Mouse (Mus musculus) ZHBTc4 (cell line): ENCODE results near the gene Ddr2.
"Not testable (repeated sequence)": the region's sequence is repeated elsewhere in the genome, so short reads cannot be mapped to it uniquely, and the experiment has no call there.

ENCODE experiments used
- DNase-seq: peaks from one replicate; pipeline ENCODE4 v3.0.0-alpha.2; 2011; ENCODE audit warnings: low read depth, low spot score

The Ddr2 gene

GRCm38 (mm10) chr1:170039402-170039801 is 71.2 kb downstream of the Ddr2 start:
- no peak for DNase-seq

GRCm38 (mm10) chr1:170035575-170035974 is 75.0 kb downstream of the Ddr2 start:
- DNase-seq: no peak

- DNase-seq: no peak
These were observed 75.6 kb downstream of the Ddr2 start for GRCm38 (mm10) chr1:170034961-170035360.

GRCm38 (mm10) chr1:170031656-170032055 is 78.9 kb downstream of the Ddr2 start:
- no peak for DNase-seq

GRCm38 (mm10) chr1:170014784-170015183 is 95.8 kb downstream of the Ddr2 start:
- DNase-seq: no peak

GRCm38 (mm10) chr1:170010716-170011505 is 99.7 kb downstream of the Ddr2 start:
- DNase-seq: no peak

- no peak for DNase-seq
These were observed 101.3 kb downstream of the Ddr2 start for GRCm38 (mm10) chr1:170009296-170009695.

- no peak for DNase-seq
These were observed 101.9 kb downstream of the Ddr2 start for GRCm38 (mm10) chr1:170008432-170009220.

GRCm38 (mm10) chr1:170006516-170006915 is 104.0 kb downstream of the Ddr2 start:
- no peak for DNase-seq

GRCm38 (mm10) chr1:170005297-170005696 is 105.3 kb downstream of the Ddr2 start:
- DNase-seq: no peak

- not testable (repeated sequence) for DNase-seq
These were observed 116.7 kb downstream of the Ddr2 start for GRCm38 (mm10) chr1:169993901-169994300.

GRCm38 (mm10) chr1:169986166-169986565 is 124.4 kb downstream of the Ddr2 start:
- no peak for DNase-seq

- no peak for DNase-seq
These were observed 132.9 kb downstream of the Ddr2 start for GRCm38 (mm10) chr1:169977621-169978020.

- DNase-seq: no peak
These were observed 138.6 kb downstream of the Ddr2 start for GRCm38 (mm10) chr1:169971998-169972397.

- DNase-seq: no peak
These were observed 139.6 kb downstream of the Ddr2 start for GRCm38 (mm10) chr1:169970936-169971335.

- no peak for DNase-seq
These were observed 141.1 kb downstream of the Ddr2 start for GRCm38 (mm10) chr1:169969516-169969886.

- peak; percentile 100 for DNase-seq
These were observed 141.6 kb downstream of the Ddr2 start, which contains the start of gene Hsd17b7 for GRCm38 (mm10) chr1:169968792-169969515. TSS of gene Hsd17b7 (minus strand) at chr1:169969241.

- no peak for DNase-seq
These were observed 157.5 kb downstream of the Ddr2 start for GRCm38 (mm10) chr1:169953106-169953505.

- DNase-seq: no peak
These were observed 157.9 kb downstream of the Ddr2 start for GRCm38 (mm10) chr1:169952636-169953035.

GRCm38 (mm10) chr1:169951561-169951960 is 159.0 kb downstream of the Ddr2 start:
- DNase-seq: no peak

- DNase-seq: peak; percentile 60
These were observed 159.9 kb downstream of the Ddr2 start for GRCm38 (mm10) chr1:169950651-169951050.

- DNase-seq: no peak
These were observed 160.6 kb downstream of the Ddr2 start for GRCm38 (mm10) chr1:169949981-169950380.
